Mouse (Mus musculus): Measurements from ENCODE around the gene Slc44a5.

GRCm38 (mm10) chr3:153973171-153973948, at the start of gene Slc44a5:
- no peak for TF ChIP-seq CTCF (IDR thresholded peaks at IDR 0.05; ENCODE audit: low read depth)
- TF ChIP-seq EP300 (optimal IDR thresholded peaks at IDR 0.05), result no peak
